Mouse (Mus musculus) limb, embryonic 14.5 days (tissue): ENCODE measurements around the gene Fam166a. TPM values are rescaled to one million over a fixed set of nuclear protein-coding genes. Genes with fewer than 3 reads are reported as not detected.

Experiments used
- ATAC-seq: fragments of 200-750 bp; cut with Nextera tagmentation; 2 replicates; pipeline ENCODE4 v1.8.0; 2017; ENCODE audit warnings: low read depth, moderate number of reproducible peaks, moderate TSS enrichment; ENCODE audit not compliant: low FRiP score
- DNase-seq: peaks from one replicate; pipeline ENCODE4 v3.0.0-alpha.2; 2015; ENCODE audit warnings: low spot score
- H3K27ac ChIP-seq: fragments of 300-500 bp; sonication (generic); replicated peaks from 2 replicates; pipeline ENCODE4 v1.5.1; 2014; ENCODE audit warnings: low read depth, mild to moderate bottlenecking, low read length, moderate library complexity, mixed read lengths
- H3K27me3 ChIP-seq: fragments of 300-500 bp; sonication (generic); 2 replicates; pipeline ENCODE4 v1.6.1; 2014; ENCODE audit warnings: low read length, mixed read lengths; ENCODE audit not compliant: control insufficient read depth, insufficient read depth
- H3K36me3 ChIP-seq: fragments of 300-500 bp; sonication (generic); 2 replicates; pipeline ENCODE4 v1.6.1; 2014; ENCODE audit warnings: mild to moderate bottlenecking, low read length, moderate library complexity, mixed read lengths; ENCODE audit not compliant: control insufficient read depth, insufficient read depth
- H3K4me1 ChIP-seq: fragments of 300-500 bp; sonication (generic); 2 replicates; pipeline ENCODE4 v1.6.1; 2014; ENCODE audit warnings: antibody characterized with exemption, low read length, mixed read lengths; ENCODE audit not compliant: control insufficient read depth, insufficient read depth
- H3K4me2 ChIP-seq: fragments of 300-500 bp; sonication (generic); replicated peaks from 2 replicates; pipeline ENCODE4 v1.6.1; 2014; ENCODE audit warnings: low read depth, mild to moderate bottlenecking, low read length, moderate library complexity; ENCODE audit not compliant: severe bottlenecking
- H3K4me3 ChIP-seq: fragments of 300-500 bp; sonication (generic); replicated peaks from 2 replicates; pipeline ENCODE4 v1.5.1; 2014; ENCODE audit warnings: low read length
- H3K9ac ChIP-seq: fragments of 300-500 bp; sonication (generic); 2 replicates; pipeline ENCODE4 v1.6.1; 2014; ENCODE audit warnings: mild to moderate bottlenecking, low read depth, low read length, moderate library complexity; ENCODE audit not compliant: severe bottlenecking
- H3K9me3 ChIP-seq: fragments of 300-500 bp; sonication (generic); 2 replicates; pipeline ENCODE4 v1.6.1; 2016; ENCODE audit warnings: low read length; ENCODE audit not compliant: control insufficient read depth
- POLR2A ChIP-seq: fragments of 200-500 bp; IDR thresholded peaks from 2 replicates; pipeline ENCODE4 v1.8.0; 2012; ENCODE audit warnings: inconsistent platforms, mild to moderate bottlenecking, moderate library complexity, borderline replicate concordance; ENCODE audit not compliant: insufficient read depth, insufficient read length; ENCODE audit errors: extremely low read depth
- WGBS: fragments of 180-500 bp; shearing (Covaris S2); extraction: QIAGEN DNeasy Blood & Tissue Kit; methylation state at CpG from one replicate; pipeline ENCODE4 v1.1.7; 2014; 5-methylcytosine and 5-hydroxymethylcytosine counted together
- polyA plus RNA-seq, 2 experiments: library from polyadenylated mRNA; depleted of rRNA in 1 of 2; stranded (reverse) in 1 of 2; unstranded in 1 of 2; fragments of >200 nt; fragmentation: Nextera tagmentation in 1 of 2; extraction: Ambion mirVana in 1 of 2; gene quantifications; 2 replicates each; pipeline versions ENCODE4 v1.2.1 to v1.2.3; 2012 to 2014

Fam166a gene
- polyA plus RNA-seq, 2 experiments: 0.17 TPM; not detected in 1

DNA sequence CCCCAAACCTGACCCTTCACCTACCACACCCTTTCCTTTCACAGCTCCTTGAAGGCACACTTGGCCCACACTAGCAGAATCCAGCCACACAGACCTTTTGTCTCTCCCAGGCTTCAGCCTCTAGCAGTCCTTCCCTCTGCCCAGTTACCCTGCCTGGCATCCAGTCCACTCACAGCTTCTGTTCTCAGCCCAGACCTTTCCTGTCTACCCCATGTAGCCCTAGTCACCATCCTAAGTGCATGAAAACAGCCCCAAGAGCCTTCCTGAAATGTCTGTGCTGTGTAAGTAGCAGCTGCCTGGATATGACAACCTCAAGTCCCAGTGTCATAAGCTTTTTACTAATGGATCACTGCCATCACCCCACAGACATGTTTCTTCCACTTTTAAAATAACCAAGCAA is 20.6 kb upstream of the Fam166a start:
- Histone ChIP-seq H3K9me3 (no peaks in the 10 kb centered on the region), H3K36me3 (peaks cover 41% of the 10 kb centered on the region), H3K4me3 (no peak overlapping the region), H3K4me1 (0 out of 2 replicates have a peak, but pooled peaks cover 11% of the 10 kb centered on the region), H3K9ac (no peak overlapping the region), H3K27me3 (peaks cover 21% of the 10 kb centered on the region), H3K27ac (no peak overlapping the region), H3K4me2 (no peak overlapping the region)
- DNase-seq (no peak), ATAC-seq (no peak)
- TF ChIP-seq POLR2A: no peak

- WGBS: 100% methylated on average over 2 of the region's 2 CpGs
- Histone ChIP-seq H3K4me1 (0 out of 2 replicates have a peak, but pooled peaks cover 5% of the 10 kb centered on the region), H3K9me3 (no peaks in the 10 kb centered on the region), H3K4me2 (no peak overlapping the region), H3K27ac (no peak overlapping the region), H3K36me3 (peaks cover 68% of the 10 kb centered on the region), H3K4me3 (no peak overlapping the region), H3K27me3 (peaks cover 11% of the 10 kb centered on the region; the same call in 1 of the 2 replicates), H3K9ac (no peak overlapping the region)
- ATAC-seq (no peak), DNase-seq (no peak)
- no peak for TF ChIP-seq POLR2A
Observed at GRCm38 (mm10) chr2:25200631-25201030, 17.9 kb upstream of the Fam166a start.

DNA sequence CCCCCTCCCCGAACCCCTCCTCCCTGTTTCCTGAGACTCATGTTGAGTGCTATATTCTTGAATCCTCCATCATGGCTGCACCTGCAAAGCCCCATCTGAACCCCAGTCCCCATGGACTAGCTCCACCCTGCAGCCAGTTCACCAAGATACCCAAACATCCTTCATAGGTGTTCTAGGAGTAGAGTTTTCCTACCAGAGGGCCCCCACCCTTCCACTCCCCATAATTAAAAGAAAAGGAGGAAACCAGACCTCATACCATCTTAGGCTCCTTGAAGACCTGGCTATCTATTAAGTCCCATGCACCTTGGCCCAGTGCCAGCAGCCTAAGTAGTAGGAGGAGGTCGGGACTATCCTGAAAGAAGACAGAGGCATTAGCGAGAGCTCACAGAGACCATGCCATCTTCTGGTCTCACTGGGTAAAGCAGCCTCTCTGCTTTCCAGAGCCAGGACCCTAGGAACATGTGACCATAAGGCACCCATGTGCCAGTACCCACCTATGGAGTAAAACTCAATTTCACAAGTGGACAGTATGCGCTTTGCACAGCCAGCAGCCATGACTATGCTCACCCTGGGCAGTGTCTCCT is 14.8 kb upstream of the Fam166a start:
- H3K9ac ChIP-seq: no peak overlapping the region
- H3K36me3 ChIP-seq: peaks cover 93% of the 10 kb centered on the region
- no peak overlapping the region for H3K4me3 ChIP-seq
- H3K27me3 ChIP-seq: no peaks in the 10 kb centered on the region
- no peak overlapping the region for H3K4me2 ChIP-seq
- H3K4me1 ChIP-seq: no peaks in the 10 kb centered on the region
- DNase-seq: no peak
- ATAC-seq: no peak
- no peak for TF ChIP-seq POLR2A
- H3K9me3 ChIP-seq: no peaks in the 10 kb centered on the region
- 73% methylated on average over 4 of the region's 4 CpGs for WGBS
- no peak overlapping the region for H3K27ac ChIP-seq

DNA sequence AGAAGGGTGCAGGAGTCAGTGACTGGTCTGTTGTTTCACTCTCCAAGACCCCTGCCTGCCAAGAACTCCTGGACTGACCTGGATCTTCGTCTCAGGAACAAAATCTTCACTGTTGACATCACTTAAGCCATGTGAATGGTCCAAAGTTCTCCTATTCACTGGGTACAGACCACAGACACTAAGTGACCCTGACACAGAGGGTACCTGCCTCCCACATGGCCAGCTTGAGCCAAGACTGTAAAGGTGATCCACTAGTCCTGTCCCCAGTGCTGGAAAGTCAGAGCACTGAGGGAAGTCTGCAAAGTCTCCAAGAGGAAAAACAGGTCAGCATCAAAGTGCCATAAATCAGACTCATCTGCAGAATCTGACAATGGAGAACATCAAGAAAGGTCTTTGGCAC is 11.0 kb upstream of the Fam166a start:
- ATAC-seq: no peak
- WGBS: 82% methylated on average over 1 of the region's 1 CpGs
- H3K4me2 ChIP-seq: no peak overlapping the region
- H3K27me3 ChIP-seq: no peaks in the 10 kb centered on the region
- H3K27ac ChIP-seq: no peak overlapping the region
- no peaks in the 10 kb centered on the region for H3K9me3 ChIP-seq
- no peak for TF ChIP-seq POLR2A
- H3K9ac ChIP-seq: no peak overlapping the region
- H3K36me3 ChIP-seq: peaks cover 63% of the 10 kb centered on the region
- no peak overlapping the region for H3K4me3 ChIP-seq
- peaks cover 19% of the 10 kb centered on the region; the same call in 1 of the 2 replicates for H3K4me1 ChIP-seq
- no peak for DNase-seq

DNA sequence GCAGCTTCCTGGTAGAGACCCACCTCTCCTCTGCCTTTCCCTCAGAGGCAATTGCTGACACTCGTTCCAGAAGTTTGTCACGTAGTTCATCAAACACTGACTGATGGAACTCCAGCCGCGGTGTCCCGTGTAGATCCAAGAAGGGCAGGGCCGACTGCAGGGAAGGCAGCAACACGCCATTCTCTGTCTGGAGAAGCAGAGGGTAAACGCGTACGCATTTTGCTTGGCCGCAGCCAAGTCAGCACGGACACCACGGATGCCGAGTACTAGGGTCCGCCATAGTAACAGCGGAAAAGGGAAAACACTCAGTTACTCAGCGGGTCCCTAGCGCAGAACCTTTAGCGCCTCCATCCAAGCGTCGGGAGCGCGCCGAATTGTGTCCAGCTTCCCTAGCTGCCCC is 7.9 kb upstream of the Fam166a start:
- H3K4me1 ChIP-seq: peaks cover 19% of the 10 kb centered on the region; the same call in 1 of the 2 replicates
- no peak for TF ChIP-seq POLR2A
- H3K36me3 ChIP-seq: peaks cover 32% of the 10 kb centered on the region
- peak overlapping the region; percentile 89 for H3K27ac ChIP-seq
- no peaks in the 10 kb centered on the region for H3K27me3 ChIP-seq
- peak overlapping the region; percentile 89 for H3K4me3 ChIP-seq
- 1% methylated on average over 24 of the region's 24 CpGs for whole genome bisulfite sequencing
- no peak for DNase-seq
- H3K4me2 ChIP-seq: peak overlapping the region; percentile 68
- peak overlapping the region; percentile 95 for H3K9ac ChIP-seq
- peak; percentile 3; the same call in 1 of the 2 replicates for ATAC-seq
- no peaks in the 10 kb centered on the region for H3K9me3 ChIP-seq
